Mouse (Mus musculus) right cerebral cortex, postnatal 25 days (tissue): ENCODE measurements at regions not wholly inside any gene's neighbourhood (a gene's known extent, or its start where the extent isn't known, plus 50 kb on each side); places are given as distances from the start of the nearest gene placed in this dataset.

Experiments used
- DNase-seq: peaks from one replicate; pipeline ENCODE4 v3.0.0; 2022

- peak; percentile 16 for DNase-seq
These were observed 214.9 kb downstream of the Pik3r1 start for GRCm38 (mm10) chr13:101553131-101553549.

GRCm38 (mm10) chr13:101552451-101552850 is 215.6 kb downstream of the Pik3r1 start:
- DNase-seq, result no peak

GRCm38 (mm10) chr13:101551068-101551467 is 216.9 kb downstream of the Pik3r1 start:
- no peak for DNase-seq

- DNase-seq, result no peak
These were observed 217.5 kb downstream of the Pik3r1 start for GRCm38 (mm10) chr13:101550526-101550925.

GRCm38 (mm10) chr13:101547887-101548286 is 220.1 kb downstream of the Pik3r1 start:
- peak; percentile 29 for DNase-seq

GRCm38 (mm10) chr13:101547365-101547764 is 220.7 kb downstream of the Pik3r1 start:
- DNase-seq, result no peak

GRCm38 (mm10) chr13:101545344-101546181 is 222.5 kb downstream of the Pik3r1 start:
- no peak for DNase-seq

GRCm38 (mm10) chr13:101540391-101541191 is 227.4 kb downstream of the Pik3r1 start:
- DNase-seq, result peak; percentile 48

- DNase-seq, result no peak
These were observed 229.9 kb downstream of the Pik3r1 start for GRCm38 (mm10) chr13:101538110-101538509.

- no peak for DNase-seq
These were observed 232.0 kb downstream of the Pik3r1 start for GRCm38 (mm10) chr13:101536019-101536418.

- DNase-seq, result no peak
These were observed 232.6 kb downstream of the Pik3r1 start for GRCm38 (mm10) chr13:101535331-101535866.

GRCm38 (mm10) chr13:101534490-101534889 is 233.5 kb downstream of the Pik3r1 start:
- DNase-seq, result no peak

GRCm38 (mm10) chr13:101532913-101533312 is 235.1 kb downstream of the Pik3r1 start:
- no peak for DNase-seq

GRCm38 (mm10) chr13:101527691-101528090 is 240.3 kb downstream of the Pik3r1 start:
- no peak for DNase-seq

GRCm38 (mm10) chr13:101524781-101525180 is 243.2 kb downstream of the Pik3r1 start:
- no peak for DNase-seq

- DNase-seq, result no peak
These were observed 243.8 kb downstream of the Pik3r1 start for GRCm38 (mm10) chr13:101524223-101524622.

- no peak for DNase-seq
These were observed 244.5 kb downstream of the Pik3r1 start for GRCm38 (mm10) chr13:101523492-101523891.

GRCm38 (mm10) chr13:101522597-101522996 is 245.4 kb downstream of the Pik3r1 start:
- DNase-seq, result no peak

GRCm38 (mm10) chr13:101513354-101513753 is 254.7 kb downstream of the Pik3r1 start:
- no peak for DNase-seq

- no peak for DNase-seq
These were observed 258.1 kb downstream of the Pik3r1 start for GRCm38 (mm10) chr13:101509946-101510345.

- DNase-seq, result no peak
These were observed 259.7 kb downstream of the Pik3r1 start for GRCm38 (mm10) chr13:101508331-101508730.

GRCm38 (mm10) chr13:101506696-101507095 is 261.3 kb downstream of the Pik3r1 start:
- DNase-seq, result no peak

GRCm38 (mm10) chr13:101505054-101505453 is 263.0 kb downstream of the Pik3r1 start:
- DNase-seq, result no peak

GRCm38 (mm10) chr13:101504241-101504640 is 263.8 kb downstream of the Pik3r1 start:
- DNase-seq, result no peak
